Mouse (Mus musculus): ENCODE measurements around the gene Gm10300. TPM values are rescaled to one million over a fixed set of nuclear protein-coding genes. Genes with fewer than 3 reads are reported as not detected.

Gm10300 gene
- polyA plus RNA-seq (2015; fragmentation: Nextera tagmentation; extraction: Ambion mirVana), result 0.08 and 0.12 TPM in 2 replicates

- under 1% methylated on average over 37 of the region's 42 CpGs for WGBS
- ATAC-seq (ENCODE audit: low FRiP score, low TSS enrichment), result peak; percentile 40
Observed at GRCm38 (mm10) chr4:132074077-132074932, at the start of gene Gm10300. Gm10300 (plus strand) TSS chr4:132074697.

GRCm38 (mm10) chr4:132025264-132025663, 49.2 kb upstream of the Gm10300 start:
- Histone ChIP-seq H3K4me1 (ENCODE audit: insufficient read depth, low read length) (peaks cover 1% of the 10 kb centered on the region; the same call in 1 of the 2 replicates), H3K4me3 (ENCODE audit: low read length) (no peak overlapping the region), H3K27me3 (ENCODE audit: insufficient read depth, low read length) (no peaks in the 10 kb centered on the region), H3K9ac (replicated peaks; ENCODE audit: low read length) (no peak overlapping the region), H3K4me2 (replicated peaks; ENCODE audit: low read depth, low read length) (no peak overlapping the region), H3K36me3 (ENCODE audit: insufficient read depth, low read length) (no peaks in the 10 kb centered on the region), H3K27ac (ENCODE audit: low read length) (no peak overlapping the region), H3K9me3 (ENCODE audit: low read length) (no peaks in the 10 kb centered on the region)
- no peak for ATAC-seq (ENCODE audit: low FRiP score, low TSS enrichment)
- 80% methylated on average over 2 of the region's 2 CpGs for WGBS

More at GRCm38 (mm10) chr4:132074077-132074932, at the start of gene Gm10300:
- peak within 1 kb of the TSS; percentile 79 for H3K4me3 ChIP-seq (ENCODE audit: low read length)
- peak within 1 kb of the TSS; percentile 98 for H3K4me2 ChIP-seq (replicated peaks; ENCODE audit: low read depth, low read length)
- no peaks in the 10 kb centered on the region for H3K36me3 ChIP-seq (ENCODE audit: insufficient read depth, low read length)
- H3K9ac ChIP-seq (replicated peaks; ENCODE audit: low read length), result peak within 1 kb of the TSS; percentile 83
- H3K4me1 ChIP-seq (ENCODE audit: insufficient read depth, low read length), result peaks cover 28% of the 10 kb centered on the region
- H3K9me3 ChIP-seq (ENCODE audit: low read length), result no peaks in the 10 kb centered on the region
- peak within 1 kb of the TSS; percentile 67 for H3K27ac ChIP-seq (ENCODE audit: low read length)
- no peaks in the 10 kb centered on the region for H3K27me3 ChIP-seq (ENCODE audit: insufficient read depth, low read length)

- H3K27ac ChIP-seq (ENCODE audit: low read length), result no peak overlapping the region
- H3K9ac ChIP-seq (replicated peaks; ENCODE audit: low read length), result no peak overlapping the region
- no peak overlapping the region for H3K4me3 ChIP-seq (ENCODE audit: low read length)
- 56% methylated on average over 5 of the region's 5 CpGs for WGBS
- no peak for ATAC-seq (ENCODE audit: low FRiP score, low TSS enrichment)
- H3K27me3 ChIP-seq (ENCODE audit: insufficient read depth, low read length), result no peaks in the 10 kb centered on the region
- H3K9me3 ChIP-seq (ENCODE audit: low read length), result no peaks in the 10 kb centered on the region
- no peak overlapping the region for H3K4me2 ChIP-seq (replicated peaks; ENCODE audit: low read depth, low read length)
- H3K4me1 ChIP-seq (ENCODE audit: insufficient read depth, low read length), result peaks cover 7% of the 10 kb centered on the region; the same call in 1 of the 2 replicates
- no peaks in the 10 kb centered on the region for H3K36me3 ChIP-seq (ENCODE audit: insufficient read depth, low read length)
Observed at GRCm38 (mm10) chr4:132025738-132026527, 48.6 kb upstream of the Gm10300 start.

- WGBS, result 81% methylated on average over 6 of the region's 6 CpGs
- no peak overlapping the region for H3K27ac ChIP-seq (ENCODE audit: low read length)
- no peak overlapping the region for H3K4me3 ChIP-seq (ENCODE audit: low read length)
- peaks cover 7% of the 10 kb centered on the region; the same call in 1 of the 2 replicates for H3K4me1 ChIP-seq (ENCODE audit: insufficient read depth, low read length)
- no peaks in the 10 kb centered on the region for H3K36me3 ChIP-seq (ENCODE audit: insufficient read depth, low read length)
- no peak overlapping the region for H3K4me2 ChIP-seq (replicated peaks; ENCODE audit: low read depth, low read length)
- H3K9me3 ChIP-seq (ENCODE audit: low read length), result no peaks in the 10 kb centered on the region
- no peak for ATAC-seq (ENCODE audit: low FRiP score, low TSS enrichment)
- H3K9ac ChIP-seq (replicated peaks; ENCODE audit: low read length), result no peak overlapping the region
- no peaks in the 10 kb centered on the region for H3K27me3 ChIP-seq (ENCODE audit: insufficient read depth, low read length)
Observed at GRCm38 (mm10) chr4:132027167-132027566, 47.3 kb upstream of the Gm10300 start.

GRCm38 (mm10) chr4:132027806-132028205, 46.7 kb upstream of the Gm10300 start:
- Histone ChIP-seq H3K27me3 (ENCODE audit: insufficient read depth, low read length) (no peaks in the 10 kb centered on the region), H3K4me1 (ENCODE audit: insufficient read depth, low read length) (peaks cover 7% of the 10 kb centered on the region; the same call in 1 of the 2 replicates)
- WGBS, result 92% methylated on average over 1 of the region's 1 CpGs

GRCm38 (mm10) chr4:132029851-132030741, 44.4 kb upstream of the Gm10300 start:
- no peak overlapping the region for H3K4me2 ChIP-seq (replicated peaks; ENCODE audit: low read depth, low read length)
- H3K9ac ChIP-seq (replicated peaks; ENCODE audit: low read length), result no peak overlapping the region
- H3K36me3 ChIP-seq (ENCODE audit: insufficient read depth, low read length), result no peaks in the 10 kb centered on the region
- no peaks in the 10 kb centered on the region for H3K27me3 ChIP-seq (ENCODE audit: insufficient read depth, low read length)
- peaks cover 11% of the 10 kb centered on the region for H3K4me1 ChIP-seq (ENCODE audit: insufficient read depth, low read length)
- no peak overlapping the region for H3K4me3 ChIP-seq (ENCODE audit: low read length)
- no peak overlapping the region for H3K27ac ChIP-seq (ENCODE audit: low read length)
- ATAC-seq (ENCODE audit: low FRiP score, low TSS enrichment), result no peak
- H3K9me3 ChIP-seq (ENCODE audit: low read length), result no peaks in the 10 kb centered on the region
- 61% methylated on average over 10 of the region's 10 CpGs for WGBS

More at GRCm38 (mm10) chr4:132027806-132028205, 46.7 kb upstream of the Gm10300 start:
- Histone ChIP-seq H3K9me3 (ENCODE audit: low read length) (no peaks in the 10 kb centered on the region), H3K4me3 (ENCODE audit: low read length) (no peak overlapping the region), H3K9ac (replicated peaks; ENCODE audit: low read length) (no peak overlapping the region), H3K36me3 (ENCODE audit: insufficient read depth, low read length) (no peaks in the 10 kb centered on the region), H3K27ac (ENCODE audit: low read length) (no peak overlapping the region), H3K4me2 (replicated peaks; ENCODE audit: low read depth, low read length) (no peak overlapping the region)
- no peak for ATAC-seq (ENCODE audit: low FRiP score, low TSS enrichment)

- Histone ChIP-seq H3K9ac (replicated peaks; ENCODE audit: low read length) (no peak overlapping the region), H3K4me1 (ENCODE audit: insufficient read depth, low read length) (peaks cover 16% of the 10 kb centered on the region), H3K36me3 (ENCODE audit: insufficient read depth, low read length) (no peaks in the 10 kb centered on the region), H3K27ac (ENCODE audit: low read length) (no peak overlapping the region), H3K4me2 (replicated peaks; ENCODE audit: low read depth, low read length) (no peak overlapping the region), H3K4me3 (ENCODE audit: low read length) (no peak overlapping the region), H3K27me3 (ENCODE audit: insufficient read depth, low read length) (no peaks in the 10 kb centered on the region), H3K9me3 (ENCODE audit: low read length) (no peaks in the 10 kb centered on the region)
- 83% methylated on average over 1 of the region's 1 CpGs for WGBS
- no peak for ATAC-seq (ENCODE audit: low FRiP score, low TSS enrichment)
Observed at GRCm38 (mm10) chr4:132033183-132033582, 41.3 kb upstream of the Gm10300 start.

GRCm38 (mm10) chr4:132034242-132034641, 40.3 kb upstream of the Gm10300 start:
- H3K9me3 ChIP-seq (ENCODE audit: low read length), result no peaks in the 10 kb centered on the region
- H3K4me2 ChIP-seq (replicated peaks; ENCODE audit: low read depth, low read length), result no peak overlapping the region
- ATAC-seq (ENCODE audit: low FRiP score, low TSS enrichment), result no peak
- 34% methylated on average over 2 of the region's 2 CpGs for WGBS
- no peak overlapping the region for H3K4me3 ChIP-seq (ENCODE audit: low read length)
- peaks cover 21% of the 10 kb centered on the region for H3K4me1 ChIP-seq (ENCODE audit: insufficient read depth, low read length)
- no peak overlapping the region for H3K9ac ChIP-seq (replicated peaks; ENCODE audit: low read length)
- no peaks in the 10 kb centered on the region for H3K36me3 ChIP-seq (ENCODE audit: insufficient read depth, low read length)
- no peak overlapping the region for H3K27ac ChIP-seq (ENCODE audit: low read length)
- no peaks in the 10 kb centered on the region for H3K27me3 ChIP-seq (ENCODE audit: insufficient read depth, low read length)

- H3K27ac ChIP-seq (ENCODE audit: low read length), result no peak overlapping the region
- no peak overlapping the region for H3K4me2 ChIP-seq (replicated peaks; ENCODE audit: low read depth, low read length)
- H3K4me1 ChIP-seq (ENCODE audit: insufficient read depth, low read length), result peaks cover 14% of the 10 kb centered on the region
- H3K27me3 ChIP-seq (ENCODE audit: insufficient read depth, low read length), result no peaks in the 10 kb centered on the region
- no peak overlapping the region for H3K9ac ChIP-seq (replicated peaks; ENCODE audit: low read length)
- no peak overlapping the region for H3K4me3 ChIP-seq (ENCODE audit: low read length)
- no peaks in the 10 kb centered on the region for H3K36me3 ChIP-seq (ENCODE audit: insufficient read depth, low read length)
- ATAC-seq (ENCODE audit: low FRiP score, low TSS enrichment), result no peak
- WGBS, result 65% methylated on average over 5 of the region's 5 CpGs
- no peaks in the 10 kb centered on the region for H3K9me3 ChIP-seq (ENCODE audit: low read length)
Observed at GRCm38 (mm10) chr4:132037137-132037536, 37.4 kb upstream of the Gm10300 start.

All from kidney, embryonic 16.5 days (tissue).